Mouse (Mus musculus) ovary, postnatal 36 days (tissue): ENCODE measurements at regions not wholly inside any gene's neighbourhood (a gene's known extent, or its start where the extent isn't known, plus 50 kb on each side); places are given as distances from the start of the nearest gene placed in this dataset.

Source experiments
- DNase-seq: peaks from one replicate; pipeline ENCODE4 v3.0.0; 2022; ENCODE audit warnings: low spot score, mixed read lengths

- DNase-seq = no peak
Observed at GRCm38 (mm10) chr1:153962161-153962720, 62.2 kb upstream of the Teddm2 start.

GRCm38 (mm10) chr1:153963744-153964342 is 63.8 kb upstream of the Teddm2 start:
- peak; percentile 15 for DNase-seq

DNA sequence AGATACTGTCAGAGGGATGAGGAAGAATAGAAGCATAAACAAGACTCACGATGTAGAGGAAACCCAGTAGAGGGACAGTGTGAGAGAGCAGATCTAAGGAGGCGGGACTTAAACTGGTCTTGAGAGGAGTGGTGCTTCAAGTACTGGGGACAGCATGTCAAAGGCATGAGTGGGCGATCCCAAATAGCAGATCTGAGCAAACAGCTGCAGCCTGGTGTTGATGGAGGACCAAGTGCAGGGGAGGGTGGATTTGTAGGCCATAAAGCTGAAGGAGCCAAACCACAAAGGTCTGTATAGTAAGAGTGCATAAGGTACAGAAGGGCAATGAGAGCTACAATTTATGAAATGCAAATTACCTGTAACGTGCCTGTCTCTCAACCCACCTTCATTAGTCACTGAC is 69.4 kb upstream of the Teddm2 start:
- no peak for DNase-seq

DNA sequence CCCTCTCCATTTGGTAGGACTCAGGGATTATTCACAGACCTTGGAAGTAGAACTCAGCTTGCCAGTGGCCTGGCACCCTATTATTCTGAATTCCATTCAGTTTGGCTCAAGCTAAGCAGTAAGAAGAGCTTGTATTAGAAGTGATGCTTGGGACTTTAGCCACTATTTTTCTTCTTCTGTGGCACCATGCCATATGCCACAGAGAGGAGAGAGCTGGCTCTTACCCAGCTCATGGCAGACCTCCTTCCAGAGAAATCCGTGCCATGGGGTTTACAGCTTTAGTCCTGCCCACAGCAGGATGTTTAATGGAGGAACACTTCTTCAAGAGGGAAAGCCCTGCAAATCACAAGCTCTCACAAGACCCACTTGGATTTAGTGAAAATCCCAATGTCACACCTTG is 74.3 kb upstream of the Teddm2 start:
- no peak for DNase-seq

- DNase-seq = no peak
Observed at GRCm38 (mm10) chr1:153977963-153978726, 78.1 kb upstream of the Teddm2 start.

- no peak for DNase-seq
Observed at GRCm38 (mm10) chr1:153980886-153981285, 80.9 kb upstream of the Teddm2 start.

DNA sequence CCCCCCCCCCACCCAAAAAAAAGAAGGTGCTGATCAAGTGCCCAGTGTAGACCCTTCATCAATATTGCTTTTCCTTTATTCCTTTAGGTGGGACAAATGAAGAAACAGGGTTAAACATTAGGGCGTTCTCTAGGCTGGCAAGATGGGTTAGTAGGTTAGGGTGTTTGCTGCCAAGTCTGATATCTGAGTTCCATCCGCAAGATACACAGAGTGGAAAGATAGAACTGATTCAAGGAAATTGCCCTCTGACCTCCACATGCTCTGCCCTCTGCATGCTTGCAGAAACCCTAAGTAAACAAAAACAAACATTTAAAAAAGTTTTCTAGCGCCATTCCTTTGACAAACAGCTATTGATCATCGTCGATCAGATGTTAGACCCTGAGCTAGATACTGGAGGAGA is 85.6 kb upstream of the Teddm2 start:
- no peak for DNase-seq

DNA sequence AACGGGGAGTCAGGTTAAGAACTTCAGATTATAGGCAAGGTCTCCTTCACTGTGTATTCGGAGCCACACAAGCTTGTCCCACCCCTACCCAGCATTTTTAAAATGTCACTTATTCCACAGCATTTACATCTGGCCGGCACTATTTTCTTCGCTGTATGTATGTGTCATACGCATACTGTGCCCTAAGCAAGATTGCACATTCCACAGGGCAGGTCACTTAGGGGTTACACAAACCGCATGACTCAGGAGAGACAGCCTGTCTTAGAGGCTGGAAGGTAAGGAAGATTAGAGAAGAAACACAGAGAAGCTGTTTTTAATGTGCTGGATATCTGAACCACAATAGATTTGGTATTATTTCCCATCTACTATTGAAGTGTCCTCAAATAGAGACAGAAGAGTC is 86.6 kb upstream of the Teddm2 start:
- no peak for DNase-seq

DNA sequence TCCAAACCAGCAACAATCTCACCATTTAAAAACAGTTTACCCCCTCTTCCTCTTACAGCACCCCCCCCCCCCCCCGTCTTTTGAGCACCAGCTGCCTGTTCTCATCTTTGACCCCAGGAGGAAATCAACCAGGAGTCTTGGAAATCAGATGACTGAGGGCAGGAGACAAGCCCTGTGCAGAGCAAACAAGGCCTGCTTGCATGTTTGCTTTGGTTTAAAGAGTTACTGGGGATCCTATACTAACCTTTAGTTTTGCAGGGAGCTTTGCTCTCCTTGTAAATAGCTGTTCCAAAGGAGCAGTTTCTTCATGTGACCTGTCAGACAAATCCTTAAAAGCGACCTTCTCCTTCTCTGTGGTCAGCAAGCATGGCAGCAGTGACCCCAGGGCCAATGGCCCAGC is 88.3 kb upstream of the Teddm2 start:
- DNase-seq = no peak

DNA sequence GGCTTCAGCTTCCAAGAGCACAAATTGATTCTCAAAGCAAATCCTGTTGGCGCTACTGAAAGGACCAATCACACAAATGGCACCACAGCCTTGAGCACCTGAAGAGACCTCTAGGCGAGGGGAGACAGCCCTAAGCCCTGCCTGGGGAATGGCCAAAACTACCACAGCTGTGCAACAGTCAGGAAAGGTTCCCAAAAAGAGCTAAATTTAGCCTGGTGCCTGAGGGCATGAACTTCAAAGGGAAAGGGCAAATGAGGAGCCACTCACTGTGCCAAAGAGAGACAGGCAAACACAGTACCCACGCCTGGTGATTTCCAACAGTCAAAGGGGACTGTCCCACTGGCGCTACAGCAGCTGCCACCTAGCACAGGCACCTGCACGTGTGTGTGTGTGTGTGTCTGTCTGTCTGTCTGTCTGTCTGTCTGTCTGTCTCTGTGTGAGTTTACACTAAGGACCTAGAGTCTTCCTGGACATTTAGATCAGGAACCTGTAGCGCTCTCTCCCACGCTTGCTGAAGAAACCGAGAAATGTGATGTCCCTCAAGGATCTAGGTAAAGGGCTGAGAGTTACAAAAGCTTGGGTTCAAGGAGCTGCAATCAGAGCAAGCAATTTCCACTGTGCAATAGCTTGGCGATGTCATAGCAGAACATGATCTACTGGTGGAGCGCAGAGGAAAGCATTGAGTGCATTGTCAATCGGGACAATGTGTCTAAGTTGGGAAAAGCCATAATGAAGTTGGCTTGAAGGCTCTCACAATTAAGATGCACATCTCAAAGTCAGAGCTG is 90.8 kb upstream of the Teddm2 start:
- DNase-seq = no peak

DNA sequence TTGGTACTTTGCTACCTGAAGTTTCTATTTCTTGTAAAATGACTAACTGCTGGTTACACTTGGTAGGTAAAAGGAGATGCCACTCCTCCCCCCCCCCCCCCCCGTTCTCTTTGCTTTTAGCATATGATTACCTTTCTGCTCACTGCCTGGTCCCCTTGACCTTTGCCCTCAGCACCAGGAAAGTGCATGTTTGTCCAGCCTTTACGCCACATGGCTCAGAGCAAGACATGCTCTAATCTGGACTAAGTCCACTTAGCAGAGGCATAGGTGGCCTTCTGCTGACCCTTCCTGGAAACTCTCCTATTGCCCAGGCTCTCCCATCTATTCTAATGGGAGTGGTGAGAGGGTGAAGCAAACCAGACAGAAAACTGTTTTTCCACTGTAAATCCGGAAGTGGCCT is 92.4 kb upstream of the Teddm2 start:
- no peak for DNase-seq

DNA sequence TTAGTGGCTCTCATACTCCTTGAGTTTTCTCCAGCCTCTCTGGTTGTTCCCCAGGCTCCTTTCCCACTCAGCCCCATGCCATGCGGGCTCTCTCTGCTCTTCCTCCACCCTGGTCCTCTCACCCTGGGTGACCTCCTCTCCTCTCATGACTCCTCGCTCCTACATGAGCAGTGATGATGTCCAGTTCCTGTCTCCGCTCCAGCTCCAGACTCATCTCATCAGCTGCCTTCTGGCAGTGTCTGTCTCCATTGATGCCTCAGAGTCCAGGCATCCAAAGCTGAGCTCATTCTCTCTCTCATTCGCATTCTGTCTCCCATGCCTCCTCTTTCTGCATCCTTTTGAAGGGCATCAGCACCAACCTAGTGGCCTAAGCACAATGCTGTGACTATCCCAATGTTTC is 94.8 kb upstream of the Teddm2 start:
- DNase-seq = no peak

DNA sequence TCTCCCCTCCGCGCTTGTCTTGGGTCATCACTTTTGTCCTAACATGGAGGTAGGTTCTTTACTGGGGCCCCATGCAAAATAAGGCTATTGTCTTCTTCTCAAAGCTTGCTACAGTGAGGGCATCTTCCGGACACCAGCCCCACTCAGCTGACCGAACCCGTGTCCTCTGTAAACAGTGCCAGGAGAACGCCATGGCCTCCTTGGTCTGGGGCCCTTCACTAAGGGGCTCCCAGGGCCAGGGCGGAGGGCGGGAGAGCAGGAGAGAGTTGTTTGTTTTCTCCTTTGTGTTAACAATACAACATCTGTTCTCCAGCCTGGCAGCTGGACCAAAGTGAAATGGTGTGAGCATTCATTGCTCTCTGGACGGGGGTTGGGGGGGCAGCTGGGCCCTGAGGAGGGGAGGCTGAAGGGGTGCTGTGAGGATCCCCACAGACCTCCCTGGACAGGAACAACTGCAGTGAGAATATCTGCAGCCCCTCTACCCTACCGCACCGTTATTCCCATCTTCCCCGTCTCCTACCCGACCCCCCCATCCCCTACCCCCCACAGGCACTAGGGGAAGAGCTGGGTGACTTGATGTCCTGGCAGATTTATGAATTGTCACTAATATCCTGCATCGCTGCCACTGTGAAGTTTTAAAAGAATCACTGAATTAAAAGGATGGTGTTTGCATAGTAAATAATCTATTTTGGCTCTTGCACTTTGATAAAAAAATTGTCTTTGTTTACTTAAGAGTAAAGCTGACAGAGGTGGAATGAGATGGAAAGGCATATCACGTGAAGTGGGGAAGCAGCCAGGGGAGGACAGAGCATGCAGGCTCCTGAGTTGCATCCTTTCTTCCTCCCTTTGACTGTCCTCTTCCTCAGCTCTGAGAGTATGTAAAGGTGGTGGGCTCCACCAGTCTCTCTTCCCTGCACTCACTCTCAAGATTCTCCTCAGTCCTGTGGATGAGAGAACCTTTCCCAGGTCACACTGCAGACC is 97.5 kb upstream of the Teddm2 start:
- DNase-seq = no peak

GRCm38 (mm10) chr1:153999776-154000175 is 99.7 kb upstream of the Teddm2 start:
- no peak for DNase-seq

DNA sequence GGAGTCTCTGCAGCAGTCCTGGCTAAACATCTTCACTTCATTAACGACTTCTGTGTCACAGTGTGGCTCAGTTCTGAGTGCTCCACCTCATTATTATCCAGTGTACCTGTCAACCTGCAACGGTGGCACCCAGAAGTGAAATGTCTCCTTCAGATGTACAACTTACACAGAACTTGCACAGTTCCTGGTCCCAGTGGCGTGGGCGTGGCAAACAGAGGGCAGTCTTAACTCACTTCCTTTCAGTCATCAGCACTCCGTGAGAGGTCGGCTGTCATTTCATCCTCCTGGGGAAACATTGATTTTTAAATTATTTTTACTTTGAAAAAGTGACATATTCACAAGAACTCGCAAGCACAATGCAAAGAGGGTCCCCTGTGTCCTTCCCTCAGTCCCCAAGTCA is 103.6 kb upstream of the Teddm2 start:
- DNase-seq = no peak

- no peak for DNase-seq
Observed at GRCm38 (mm10) chr1:154004647-154005046, 104.6 kb upstream of the Teddm2 start.

DNA sequence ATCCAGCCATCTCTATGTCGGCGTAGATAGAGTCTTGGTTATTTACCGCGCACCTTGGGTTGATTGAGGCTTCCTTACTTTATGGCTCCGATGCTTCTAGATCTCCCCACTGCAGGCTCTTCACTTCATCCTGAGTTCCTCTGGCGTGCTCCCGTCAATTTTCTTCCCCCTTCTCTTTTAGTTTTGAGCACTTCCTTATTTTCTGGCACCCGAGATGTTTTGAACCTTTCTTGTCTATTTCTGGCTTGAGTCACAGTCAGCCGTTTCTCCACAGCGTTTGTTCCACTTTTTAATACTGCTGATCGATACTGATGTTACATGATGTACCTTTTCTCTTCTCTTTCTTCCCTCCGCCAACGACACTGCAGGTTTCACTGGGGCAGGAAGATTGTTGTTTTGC is 106.0 kb upstream of the Teddm2 start:
- DNase-seq = no peak

- no peak for DNase-seq
Observed at GRCm38 (mm10) chr1:154007440-154007839, 107.4 kb upstream of the Teddm2 start.

GRCm38 (mm10) chr1:154008593-154009310 is 108.7 kb upstream of the Teddm2 start:
- no peak for DNase-seq

- no peak for DNase-seq
Observed at GRCm38 (mm10) chr1:154010681-154011080, 110.7 kb upstream of the Teddm2 start.

DNA sequence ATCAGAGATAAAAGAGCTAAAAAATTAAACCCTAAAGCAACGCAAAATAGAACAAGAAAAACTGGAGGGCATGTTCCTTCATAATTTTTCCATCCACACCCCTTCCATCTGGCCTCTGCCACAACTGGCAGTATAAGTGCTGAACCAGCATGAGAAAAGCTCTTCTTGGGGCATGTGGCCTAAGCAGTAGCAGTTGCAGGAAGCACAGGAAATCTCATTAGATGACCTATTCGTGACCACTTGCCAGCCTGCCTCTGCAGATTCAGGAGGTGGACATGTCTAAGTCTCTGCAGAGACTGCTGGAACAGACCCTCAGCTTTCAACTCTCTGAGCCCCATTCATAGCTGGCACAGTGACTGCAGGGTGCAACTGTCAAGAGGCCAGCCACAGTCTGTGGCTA is 116.5 kb upstream of the Teddm2 start:
- no peak for DNase-seq
